Comparison of ENCODE assay signal across 8 mouse cellular contexts in genomic region chr11:117120285-117121163, GRCm38 (mm10). TPM values are rescaled to one million over a fixed set of nuclear protein-coding genes. Genes with fewer than 3 reads are reported as not detected.
DNase-seq lines count a peak whose midpoint lies in the region; ATAC-seq and TF ChIP-seq lines count a peak whose summit lies in the region.

No protein-coding gene starts in this region.

- WGBS in kidney, embryonic 14.5 days = 26% methylated on average over 20 of the region's 20 CpGs
- WGBS in cerebellum, adult 2 months = 8% methylated on average over 20 of the region's 20 CpGs
- WGBS in heart, embryonic 15.5 days = 32% methylated on average over 20 of the region's 20 CpGs
- WGBS in midbrain, embryonic 13.5 days = 63% methylated on average over 20 of the region's 20 CpGs

- peaks cover 58% of the 10 kb centered on the region for H3K4me1 ChIP-seq in kidney, embryonic 14.5 days (ENCODE audit: control insufficient read depth, insufficient read depth, low read length)
- peaks cover 57% of the 10 kb centered on the region for H3K4me1 ChIP-seq in cerebellum, adult 2 months (ENCODE audit: control insufficient read depth, insufficient read depth, low read length)
- H3K4me1 ChIP-seq in heart, embryonic 15.5 days (replicated peaks) = peaks cover 94% of the 10 kb centered on the region
- peaks cover 87% of the 10 kb centered on the region for H3K4me1 ChIP-seq in midbrain, embryonic 13.5 days (replicated peaks)

- no peak for ATAC-seq in kidney, embryonic 14.5 days (ENCODE audit: low FRiP score, low TSS enrichment)
- ATAC-seq in heart, embryonic 15.5 days (replicated peaks; ENCODE audit: insufficient number of reproducible peaks, insufficient read depth, low FRiP score, low read depth) = peak; percentile 27; the same call in 1 of the 2 replicates
- 0 out of 2 replicates have a peak, but pooled peaks have one; percentile 5 for ATAC-seq in midbrain, embryonic 13.5 days

- H3K9ac ChIP-seq in kidney, embryonic 14.5 days (ENCODE audit: low read depth, low read length) = peak overlapping the region; percentile 46; the same call in 1 of the 2 replicates
- H3K9ac ChIP-seq in heart, embryonic 15.5 days = peak overlapping the region; percentile 45; the same call in 1 of the 2 replicates
- peak overlapping the region; percentile 55 for H3K9ac ChIP-seq in midbrain, embryonic 13.5 days (replicated peaks)

- TF ChIP-seq CTCF in cerebellum, adult 2 months (IDR thresholded peaks at IDR 0.05; ENCODE audit: borderline replicate concordance, insufficient read depth, low read depth, low read length) = no peak

- no peak overlapping the region for H3K4me2 ChIP-seq in kidney, embryonic 14.5 days (replicated peaks; ENCODE audit: low read depth, low read length)
- peak overlapping the region; percentile 39 for H3K4me2 ChIP-seq in heart, embryonic 15.5 days
- peak overlapping the region; percentile 19 for H3K4me2 ChIP-seq in midbrain, embryonic 13.5 days (replicated peaks)

- no peak for TF ChIP-seq POLR2A in cerebellum, adult 2 months (IDR thresholded peaks at IDR 0.05; ENCODE audit: borderline replicate concordance, insufficient read depth, low read length)

- no peak for DNase-seq in kidney, postnatal 25 days
- peak; percentile 62 to 75 for DNase-seq in cerebellum, adult 2 months
- no peak for DNase-seq in ovary, postnatal 36 days (ENCODE audit: low spot score)
- DNase-seq in right cerebral cortex, postnatal 4 days = no peak
- no peak for DNase-seq in spleen, postnatal 14 days (ENCODE audit: low spot score in 2 of 2)

- peaks cover 5% of the 10 kb centered on the region; the same call in 1 of the 2 replicates for H3K36me3 ChIP-seq in kidney, embryonic 14.5 days (ENCODE audit: control insufficient read depth, insufficient read depth, low read length)
- H3K36me3 ChIP-seq in heart, embryonic 15.5 days = peaks cover 3% of the 10 kb centered on the region; the same call in 1 of the 2 replicates
- peaks cover 6% of the 10 kb centered on the region; the same call in 1 of the 2 replicates for H3K36me3 ChIP-seq in midbrain, embryonic 13.5 days

- H3K9me3 ChIP-seq in kidney, embryonic 14.5 days (ENCODE audit: control insufficient read depth, low read length) = no peaks in the 10 kb centered on the region
- no peaks in the 10 kb centered on the region for H3K9me3 ChIP-seq in heart, embryonic 15.5 days (replicated peaks)
- no peaks in the 10 kb centered on the region for H3K9me3 ChIP-seq in midbrain, embryonic 13.5 days

- H3K27ac ChIP-seq in kidney, embryonic 14.5 days (ENCODE audit: low read depth, low read length) = peak overlapping the region; percentile 53; the same call in 1 of the 2 replicates
- peak overlapping the region; percentile 98 for H3K27ac ChIP-seq in cerebellum, adult 2 months (ENCODE audit: insufficient read depth, low read length)
- peak overlapping the region; percentile 80 for H3K27ac ChIP-seq in heart, embryonic 15.5 days
- peak overlapping the region; percentile 48; the same call in 1 of the 2 replicates for H3K27ac ChIP-seq in midbrain, embryonic 13.5 days

- H3K4me3 ChIP-seq in kidney, embryonic 14.5 days (ENCODE audit: low read length) = no peak overlapping the region
- H3K4me3 ChIP-seq in cerebellum, adult 2 months (replicated peaks; ENCODE audit: insufficient read depth, low read depth, low read length) = peak overlapping the region; percentile 44
- H3K4me3 ChIP-seq in heart, embryonic 15.5 days = no peak overlapping the region
- no peak overlapping the region for H3K4me3 ChIP-seq in midbrain, embryonic 13.5 days (replicated peaks)

- H3K27me3 ChIP-seq in kidney, embryonic 14.5 days (ENCODE audit: control insufficient read depth, insufficient read depth, low read length) = no peaks in the 10 kb centered on the region
- no peaks in the 10 kb centered on the region for H3K27me3 ChIP-seq in cerebellum, adult 2 months (ENCODE audit: control insufficient read depth, insufficient read depth, low read length)
- H3K27me3 ChIP-seq in heart, embryonic 15.5 days = no peaks in the 10 kb centered on the region
- no peaks in the 10 kb centered on the region for H3K27me3 ChIP-seq in midbrain, embryonic 13.5 days

RNA-seq across cellular contexts. Expression of gene Sec14l1, which starts 5.6 kb away (rescaled TPM):
- 30.2 and 36.5 TPM in 2 replicates for polyA plus RNA-seq in kidney, embryonic 14.5 days (2014; fragmentation: Nextera tagmentation; extraction: Ambion mirVana)
- 124 and 137 TPM in 2 replicates for polyA plus RNA-seq in cerebellum, adult 2 months (2012; rRNA removed)
- 42.1 and 48.8 TPM in 2 replicates for polyA plus RNA-seq in heart, embryonic 15.5 days (2015; fragmentation: Nextera tagmentation; extraction: Ambion mirVana)
- 62.4 and 67.0 TPM in 2 replicates for polyA plus RNA-seq in midbrain, embryonic 13.5 days (2015; fragmentation: Nextera tagmentation; extraction: Ambion mirVana)

Comparison
In these comparisons a context has a peak if more than half of its experiments do, and no peak if none do; other contexts are left out.
1. H3K27ac ChIP-seq: peak in every context shown above with its lines; median percentile 98 in cerebellum, adult 2 months; 80 in heart, embryonic 15.5 days; 53 in kidney, embryonic 14.5 days; 48 in midbrain, embryonic 13.5 days.
2. DNase-seq: peak in cerebellum, adult 2 months (2 of 2); none in kidney, postnatal 25 days (0 of 2), ovary, postnatal 36 days (single experiment), right cerebral cortex, postnatal 4 days (single experiment) and spleen, postnatal 14 days (0 of 2).
3. Peak in every context shown above with its lines, with median percentiles within 50 percentile points of each other: H3K9ac ChIP-seq.